Mouse (Mus musculus): ENCODE results near the gene Dscaml1. TPM values are rescaled to one million over a fixed set of nuclear protein-coding genes. Genes with fewer than 3 reads are reported as not detected.

The Dscaml1 gene
- polyA plus RNA-seq, 1 experiment, result not detected

GRCm38 (mm10) chr9:45444251-45444798 lies 17.9 kb downstream of the Dscaml1 start:
- H3K27ac ChIP-seq (ENCODE audit: insufficient read depth, low read length), result no peak overlapping the region
- H3K4me3 ChIP-seq (ENCODE audit: insufficient read depth, low read length), result no peak overlapping the region
- TF ChIP-seq CTCF (IDR thresholded peaks at IDR 0.05; ENCODE audit: borderline replicate concordance, insufficient read depth, low read length), result no peak
- no peak for TF ChIP-seq POLR2A (IDR thresholded peaks at IDR 0.05; ENCODE audit: low read depth, low read length)
- H3K4me1 ChIP-seq (ENCODE audit: control insufficient read depth, insufficient read depth, low read length), result no peaks in the 10 kb centered on the region

- Histone ChIP-seq H3K27ac (ENCODE audit: insufficient read depth, low read length) (no peak overlapping the region), H3K4me3 (ENCODE audit: insufficient read depth, low read length) (no peak overlapping the region), H3K4me1 (ENCODE audit: control insufficient read depth, insufficient read depth, low read length) (no peaks in the 10 kb centered on the region)
- TF ChIP-seq CTCF (IDR thresholded peaks at IDR 0.05; ENCODE audit: borderline replicate concordance, insufficient read depth, low read length), result no peak
- TF ChIP-seq POLR2A (IDR thresholded peaks at IDR 0.05; ENCODE audit: low read depth, low read length), result no peak
These were observed 23.2 kb downstream of the Dscaml1 start for GRCm38 (mm10) chr9:45449658-45450057.

DNA sequence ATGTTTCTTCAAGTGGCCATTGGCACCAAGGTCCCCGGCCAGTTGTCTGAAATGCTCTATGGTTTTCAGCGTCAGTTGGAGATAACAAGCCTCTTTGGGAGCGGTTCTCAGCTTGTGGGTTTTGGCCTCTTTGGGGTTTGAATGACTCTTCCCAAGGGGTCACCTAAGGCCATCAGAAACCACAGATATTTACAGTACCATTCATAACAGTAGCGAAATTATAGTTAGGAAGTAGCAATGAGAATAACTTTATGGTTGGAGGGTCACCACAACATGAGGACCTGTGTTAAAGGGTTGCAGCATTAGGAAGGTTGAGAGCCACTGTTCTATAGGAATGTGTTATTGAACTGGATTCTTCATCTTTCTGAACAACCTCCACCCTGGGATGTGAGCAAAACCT lies 24.9 kb downstream of the Dscaml1 start:
- no peak overlapping the region for H3K27ac ChIP-seq (ENCODE audit: insufficient read depth, low read length)
- no peak overlapping the region for H3K4me3 ChIP-seq (ENCODE audit: insufficient read depth, low read length)
- TF ChIP-seq POLR2A (IDR thresholded peaks at IDR 0.05; ENCODE audit: low read depth, low read length) (no peak), CTCF (IDR thresholded peaks at IDR 0.05; ENCODE audit: borderline replicate concordance, insufficient read depth, low read length) (no peak)
- H3K4me1 ChIP-seq (ENCODE audit: control insufficient read depth, insufficient read depth, low read length), result no peaks in the 10 kb centered on the region

- Histone ChIP-seq H3K4me1 (ENCODE audit: control insufficient read depth, insufficient read depth, low read length) (no peaks in the 10 kb centered on the region), H3K27ac (ENCODE audit: insufficient read depth, low read length) (no peak overlapping the region), H3K4me3 (ENCODE audit: insufficient read depth, low read length) (no peak overlapping the region)
- TF ChIP-seq POLR2A (IDR thresholded peaks at IDR 0.05; ENCODE audit: low read depth, low read length) (no peak), CTCF (IDR thresholded peaks at IDR 0.05; ENCODE audit: borderline replicate concordance, insufficient read depth, low read length) (no peak)
These were observed 27.6 kb downstream of the Dscaml1 start for GRCm38 (mm10) chr9:45454032-45454431.

- no peak for TF ChIP-seq POLR2A (IDR thresholded peaks at IDR 0.05; ENCODE audit: low read depth, low read length)
- no peak for TF ChIP-seq CTCF (IDR thresholded peaks at IDR 0.05; ENCODE audit: borderline replicate concordance, insufficient read depth, low read length)
These were observed 28.6 kb downstream of the Dscaml1 start for GRCm38 (mm10) chr9:45454889-45455610.

GRCm38 (mm10) chr9:45457200-45457599 lies 30.8 kb downstream of the Dscaml1 start:
- Histone ChIP-seq H3K4me1 (ENCODE audit: control insufficient read depth, insufficient read depth, low read length) (no peaks in the 10 kb centered on the region), H3K4me3 (ENCODE audit: insufficient read depth, low read length) (no peak overlapping the region), H3K27ac (ENCODE audit: insufficient read depth, low read length) (no peak overlapping the region)
- TF ChIP-seq POLR2A (IDR thresholded peaks at IDR 0.05; ENCODE audit: low read depth, low read length), result no peak
- no peak for TF ChIP-seq CTCF (IDR thresholded peaks at IDR 0.05; ENCODE audit: borderline replicate concordance, insufficient read depth, low read length)

More at GRCm38 (mm10) chr9:45454889-45455610, 28.6 kb downstream of the Dscaml1 start:
- no peaks in the 10 kb centered on the region for H3K4me1 ChIP-seq (ENCODE audit: control insufficient read depth, insufficient read depth, low read length)
- H3K4me3 ChIP-seq (ENCODE audit: insufficient read depth, low read length), result no peak overlapping the region
- H3K27ac ChIP-seq (ENCODE audit: insufficient read depth, low read length), result no peak overlapping the region

- TF ChIP-seq CTCF (IDR thresholded peaks at IDR 0.05; ENCODE audit: borderline replicate concordance, insufficient read depth, low read length) (no peak), POLR2A (IDR thresholded peaks at IDR 0.05; ENCODE audit: low read depth, low read length) (no peak)
- no peak overlapping the region for H3K27ac ChIP-seq (ENCODE audit: insufficient read depth, low read length)
- H3K4me1 ChIP-seq (ENCODE audit: control insufficient read depth, insufficient read depth, low read length), result no peaks in the 10 kb centered on the region
- no peak overlapping the region for H3K4me3 ChIP-seq (ENCODE audit: insufficient read depth, low read length)
These were observed 31.9 kb downstream of the Dscaml1 start for GRCm38 (mm10) chr9:45458363-45458762.

DNA sequence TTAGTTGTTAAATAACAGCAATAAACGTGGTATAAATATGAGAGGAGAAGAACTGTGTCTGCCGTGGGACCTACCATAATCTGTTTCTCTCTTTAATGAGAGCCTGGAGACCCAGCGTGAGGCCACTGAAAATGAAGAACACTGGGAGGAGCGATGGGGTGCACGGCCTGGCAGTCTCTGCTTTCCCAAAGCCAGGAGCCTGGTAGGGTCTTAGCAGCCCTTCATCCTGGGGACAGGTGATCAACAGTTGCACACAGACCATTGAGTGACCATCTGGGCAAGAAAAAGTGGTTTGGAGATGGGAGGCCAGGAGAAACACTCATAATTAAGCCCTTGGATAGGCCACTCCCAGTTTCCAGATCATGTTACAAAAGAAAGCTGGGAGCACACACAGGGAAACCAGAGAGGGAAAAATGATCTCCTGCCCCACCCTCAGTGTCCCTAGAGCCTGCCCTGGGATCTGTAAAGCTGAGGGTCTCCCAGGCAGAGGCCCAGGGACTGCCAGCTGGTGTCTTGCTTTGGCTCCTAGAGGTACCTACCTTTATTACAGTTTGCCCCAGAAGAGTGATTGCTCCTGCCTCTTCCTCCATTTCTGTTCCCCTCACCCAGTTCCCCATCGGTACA lies 39.1 kb downstream of the Dscaml1 start:
- Histone ChIP-seq H3K4me1 (ENCODE audit: control insufficient read depth, insufficient read depth, low read length) (no peaks in the 10 kb centered on the region; the same call in 1 of the 2 replicates), H3K27ac (ENCODE audit: insufficient read depth, low read length) (no peak overlapping the region), H3K4me3 (ENCODE audit: insufficient read depth, low read length) (no peak overlapping the region)
- TF ChIP-seq CTCF (IDR thresholded peaks at IDR 0.05; ENCODE audit: borderline replicate concordance, insufficient read depth, low read length), result no peak
- no peak for TF ChIP-seq POLR2A (IDR thresholded peaks at IDR 0.05; ENCODE audit: low read depth, low read length)

DNA sequence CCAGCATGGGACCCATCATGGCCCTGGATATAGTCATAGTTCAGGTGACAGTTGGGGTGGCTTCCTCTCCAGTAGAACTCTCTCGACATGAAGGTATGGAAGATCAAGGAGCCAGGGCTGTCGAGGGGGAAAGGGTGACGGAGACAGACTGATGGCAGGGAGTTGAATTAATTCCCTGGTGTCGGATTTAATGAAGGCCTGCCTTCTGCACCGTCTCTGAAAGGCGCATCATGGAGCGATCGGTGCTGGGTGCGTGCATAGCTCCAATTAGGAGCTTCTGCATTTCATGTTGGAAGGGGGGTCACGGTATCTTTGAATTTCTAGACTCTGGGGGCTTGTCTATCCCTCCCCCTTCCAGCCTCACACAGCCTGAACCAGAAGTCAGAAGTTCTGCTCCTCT lies 41.8 kb downstream of the Dscaml1 start:
- Histone ChIP-seq H3K27ac (ENCODE audit: insufficient read depth, low read length) (no peak overlapping the region), H3K4me3 (ENCODE audit: insufficient read depth, low read length) (no peak overlapping the region), H3K4me1 (ENCODE audit: control insufficient read depth, insufficient read depth, low read length) (no peaks in the 10 kb centered on the region; the same call in 1 of the 2 replicates)
- no peak for TF ChIP-seq CTCF (IDR thresholded peaks at IDR 0.05; ENCODE audit: borderline replicate concordance, insufficient read depth, low read length)
- no peak for TF ChIP-seq POLR2A (IDR thresholded peaks at IDR 0.05; ENCODE audit: low read depth, low read length)
